Mouse (Mus musculus): ENCODE results near the gene Por. TPM values are rescaled to one million over a fixed set of nuclear protein-coding genes. Genes with fewer than 3 reads are reported as not detected.

Por gene
- total and polyA plus RNA-seq, 2 experiments from 2014 or later: 89.5 to 96.1 TPM

DNA sequence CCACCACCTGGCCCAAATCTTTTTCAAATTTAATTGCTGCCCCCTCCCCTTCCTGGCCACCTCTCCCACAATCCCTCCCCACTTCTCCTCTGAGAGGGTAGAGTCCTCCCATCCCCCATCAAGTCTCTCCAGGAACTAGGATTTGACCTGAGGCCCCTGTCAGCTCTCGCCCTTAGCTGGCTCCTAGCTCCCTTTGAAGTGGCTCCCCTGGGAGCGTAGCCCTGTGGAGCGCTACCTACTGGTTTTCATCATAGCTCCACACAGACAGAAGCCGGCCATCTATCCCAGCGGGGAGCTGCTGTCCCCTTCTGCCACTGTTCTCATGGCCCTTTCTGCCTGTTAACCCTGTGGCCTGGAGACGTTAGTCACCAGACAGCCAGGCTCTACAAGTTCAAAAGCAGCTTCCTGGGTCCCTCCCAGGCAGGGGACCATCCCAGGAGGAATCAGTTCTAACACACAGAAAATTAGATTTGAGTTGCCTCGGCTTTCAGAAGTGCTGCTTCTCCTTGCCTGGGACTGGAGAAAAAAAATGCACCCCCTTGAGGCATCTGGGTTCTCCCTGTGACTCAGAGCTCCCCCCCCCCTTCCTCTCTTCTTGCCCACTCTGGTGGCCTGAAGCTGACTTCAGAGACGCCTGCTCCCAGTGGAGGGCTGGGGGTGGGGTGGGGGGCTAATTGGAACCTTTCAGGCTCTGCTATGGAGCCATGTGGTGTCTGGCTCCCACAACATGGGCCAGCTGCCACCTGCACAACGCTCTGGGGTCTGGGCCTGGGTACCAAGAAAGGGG, 54.9 kb downstream of the Por start:
- Histone ChIP-seq H3K4me2 (ENCODE audit: low read depth) (peak overlapping the region; percentile 40), H3K27me3 (ENCODE audit: insufficient read depth, low read length) (no peaks in the 10 kb centered on the region), H3K36me3 (ENCODE audit: insufficient read depth) (peaks cover 5% of the 10 kb centered on the region), H3K4me3 (ENCODE audit: low read depth, low read length) (no peak overlapping the region), H3K4me1 (ENCODE audit: insufficient read depth) (peaks cover 25% of the 10 kb centered on the region), H3K9me3 (ENCODE audit: low read length) (no peaks in the 10 kb centered on the region), H3K27ac (ENCODE audit: low read depth, low read length) (peak overlapping the region; percentile 86), H3K9ac (peak overlapping the region; percentile 44)
- WGBS: 5% methylated on average over 9 of the region's 9 CpGs
- no peak for TF ChIP-seq CTCF (IDR thresholded peaks at IDR 0.05; ENCODE audit: low read depth)
- peak; percentile 67 for DNase-seq
- ATAC-seq: peak; percentile 85

DNA sequence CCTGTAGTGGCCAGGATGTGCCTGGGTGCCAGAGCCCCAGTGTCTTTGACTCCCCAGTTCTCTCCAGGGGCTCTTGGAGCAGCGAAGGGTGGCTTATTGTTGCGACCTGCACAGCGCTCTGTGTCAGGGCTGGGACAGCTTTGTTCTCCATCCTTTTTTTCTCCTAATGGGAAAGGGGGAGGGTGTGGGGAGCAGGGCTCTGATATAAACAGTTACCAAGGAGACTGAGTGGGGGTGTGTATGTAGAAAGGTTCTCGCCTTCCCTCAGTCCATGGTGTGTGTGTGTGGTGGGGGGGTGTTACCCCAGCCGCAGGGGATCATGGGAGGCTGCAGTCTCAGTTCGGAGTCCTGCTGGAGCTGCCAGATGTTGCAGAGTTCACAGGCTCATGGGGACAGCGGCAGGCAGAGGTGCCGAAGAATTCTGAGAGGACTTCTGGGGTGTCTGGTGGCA, 55.6 kb downstream of the Por start:
- ATAC-seq: peak; percentile 95
- Histone ChIP-seq H3K9ac (peak overlapping the region; percentile 44), H3K27ac (ENCODE audit: low read depth, low read length) (peak overlapping the region; percentile 86), H3K36me3 (ENCODE audit: insufficient read depth) (peaks cover 12% of the 10 kb centered on the region), H3K9me3 (ENCODE audit: low read length) (no peaks in the 10 kb centered on the region), H3K4me3 (ENCODE audit: low read depth, low read length) (peak overlapping the region; percentile 9; the same call in 1 of the 2 replicates), H3K4me2 (ENCODE audit: low read depth) (peak overlapping the region; percentile 40), H3K27me3 (ENCODE audit: insufficient read depth, low read length) (no peaks in the 10 kb centered on the region), H3K4me1 (ENCODE audit: insufficient read depth) (peaks cover 25% of the 10 kb centered on the region)
- TF ChIP-seq CTCF (IDR thresholded peaks at IDR 0.05; ENCODE audit: low read depth): no peak
- no peak for DNase-seq
- 6% methylated on average over 8 of the region's 8 CpGs for WGBS

DNA sequence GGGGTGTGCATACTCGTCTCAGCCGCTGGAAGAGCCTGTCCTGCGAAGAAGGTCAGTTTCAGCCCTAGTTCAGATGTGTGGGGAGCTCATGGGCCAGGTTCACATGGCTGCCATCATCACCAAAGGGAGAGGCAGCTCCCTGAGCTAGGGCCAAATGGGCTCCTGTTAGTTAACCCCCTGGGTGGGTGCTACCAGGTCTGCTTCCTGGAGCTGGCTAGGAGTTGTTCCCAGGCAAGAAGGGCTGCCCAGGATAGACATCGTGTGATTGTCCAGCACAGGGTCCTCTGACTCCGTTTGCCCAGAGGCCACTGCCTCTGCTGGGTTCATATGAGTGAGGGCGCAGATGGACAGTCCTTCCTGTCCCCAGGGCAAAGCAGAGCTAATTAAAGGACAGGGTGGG, 56.2 kb downstream of the Por start:
- peak overlapping the region; percentile 86 for H3K27ac ChIP-seq (ENCODE audit: low read depth, low read length)
- peaks cover 25% of the 10 kb centered on the region for H3K4me1 ChIP-seq (ENCODE audit: insufficient read depth)
- H3K9ac ChIP-seq: peak overlapping the region; percentile 44; the same call in 1 of the 2 replicates
- H3K4me3 ChIP-seq (ENCODE audit: low read depth, low read length): peak overlapping the region; percentile 9; the same call in 1 of the 2 replicates
- peaks cover 18% of the 10 kb centered on the region for H3K36me3 ChIP-seq (ENCODE audit: insufficient read depth)
- 27% methylated on average over 6 of the region's 6 CpGs for WGBS
- peak overlapping the region; percentile 40 for H3K4me2 ChIP-seq (ENCODE audit: low read depth)
- no peak for ATAC-seq
- TF ChIP-seq CTCF (IDR thresholded peaks at IDR 0.05; ENCODE audit: low read depth): no peak
- H3K27me3 ChIP-seq (ENCODE audit: insufficient read depth, low read length): no peaks in the 10 kb centered on the region
- no peaks in the 10 kb centered on the region for H3K9me3 ChIP-seq (ENCODE audit: low read length)
- DNase-seq: no peak

DNA sequence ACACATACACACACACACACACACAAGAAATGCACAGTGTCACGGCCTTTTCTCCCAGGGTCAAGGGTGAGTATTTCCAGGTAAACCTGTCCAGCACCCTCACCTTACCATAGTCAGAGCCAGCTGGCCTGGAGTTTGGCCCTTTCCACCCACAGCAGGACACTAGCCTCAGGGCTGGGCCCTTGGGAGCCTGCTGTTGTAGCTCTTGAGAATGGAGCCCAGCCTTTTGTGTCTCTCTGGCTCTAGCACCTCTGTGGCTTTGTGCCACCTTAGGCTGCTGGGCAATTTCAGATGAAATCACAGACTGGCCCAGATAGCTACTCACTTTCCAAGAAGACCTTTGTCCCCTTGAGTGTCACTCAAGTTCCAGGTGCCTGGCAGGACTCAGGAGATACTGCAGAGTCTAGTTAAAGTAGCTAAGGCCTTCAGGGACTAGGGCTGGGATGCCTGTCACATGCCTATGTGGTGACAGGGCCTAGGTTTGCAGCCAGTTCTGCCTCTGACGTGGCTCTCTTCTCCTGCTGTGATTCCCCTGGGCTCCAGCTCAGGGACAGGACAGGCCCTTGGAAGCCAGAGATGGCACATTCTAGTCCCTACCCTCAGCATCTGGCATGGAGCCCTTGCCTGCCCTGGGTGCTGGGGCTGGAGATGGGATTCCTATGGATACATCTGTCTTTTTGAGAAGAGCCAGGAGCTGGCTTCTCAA, 57.0 kb downstream of the Por start:
- WGBS: 63% methylated on average over 2 of the region's 2 CpGs
- no peaks in the 10 kb centered on the region for H3K27me3 ChIP-seq (ENCODE audit: insufficient read depth, low read length)
- no peak for DNase-seq
- H3K4me2 ChIP-seq (ENCODE audit: low read depth): peak overlapping the region; percentile 40; the same call in 1 of the 2 replicates
- no peak for ATAC-seq
- no peak overlapping the region for H3K27ac ChIP-seq (ENCODE audit: low read depth, low read length)
- H3K9ac ChIP-seq: no peak overlapping the region
- H3K36me3 ChIP-seq (ENCODE audit: insufficient read depth): peaks cover 26% of the 10 kb centered on the region
- no peak overlapping the region for H3K4me3 ChIP-seq (ENCODE audit: low read depth, low read length)
- TF ChIP-seq CTCF (IDR thresholded peaks at IDR 0.05; ENCODE audit: low read depth): no peak
- no peaks in the 10 kb centered on the region for H3K9me3 ChIP-seq (ENCODE audit: low read length)
- H3K4me1 ChIP-seq (ENCODE audit: insufficient read depth): peaks cover 25% of the 10 kb centered on the region

DNA sequence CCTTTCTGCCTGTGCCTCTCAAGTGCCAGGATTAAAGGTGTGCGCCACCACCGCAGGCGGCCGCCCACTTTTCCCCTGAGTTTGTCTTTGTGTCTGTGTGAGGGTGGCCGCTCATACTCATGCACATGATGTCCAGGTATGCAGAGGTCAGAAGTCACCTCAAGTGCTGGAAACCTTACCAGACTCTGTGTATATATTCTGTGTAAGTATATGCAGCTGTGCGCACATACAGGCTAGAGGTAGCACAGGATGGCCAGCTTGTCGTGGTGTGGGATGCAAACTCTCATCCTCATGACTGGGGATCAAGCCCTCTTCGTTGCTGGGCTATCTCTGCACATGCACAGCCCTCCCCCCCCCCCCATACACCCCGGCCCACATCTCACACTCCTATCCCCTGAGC, 58.0 kb downstream of the Por start:
- H3K4me1 ChIP-seq (ENCODE audit: insufficient read depth): peaks cover 18% of the 10 kb centered on the region
- H3K27ac ChIP-seq (ENCODE audit: low read depth, low read length): no peak overlapping the region
- DNase-seq (no peak), ATAC-seq (no peak)
- H3K4me3 ChIP-seq (ENCODE audit: low read depth, low read length): no peak overlapping the region
- WGBS: 95% methylated on average over 9 of the region's 9 CpGs
- no peak overlapping the region for H3K4me2 ChIP-seq (ENCODE audit: low read depth)
- no peaks in the 10 kb centered on the region for H3K9me3 ChIP-seq (ENCODE audit: low read length)
- no peak overlapping the region for H3K9ac ChIP-seq
- no peak for TF ChIP-seq CTCF (IDR thresholded peaks at IDR 0.05; ENCODE audit: low read depth)
- peaks cover 36% of the 10 kb centered on the region for H3K36me3 ChIP-seq (ENCODE audit: insufficient read depth)
- no peaks in the 10 kb centered on the region for H3K27me3 ChIP-seq (ENCODE audit: insufficient read depth, low read length)

DNA sequence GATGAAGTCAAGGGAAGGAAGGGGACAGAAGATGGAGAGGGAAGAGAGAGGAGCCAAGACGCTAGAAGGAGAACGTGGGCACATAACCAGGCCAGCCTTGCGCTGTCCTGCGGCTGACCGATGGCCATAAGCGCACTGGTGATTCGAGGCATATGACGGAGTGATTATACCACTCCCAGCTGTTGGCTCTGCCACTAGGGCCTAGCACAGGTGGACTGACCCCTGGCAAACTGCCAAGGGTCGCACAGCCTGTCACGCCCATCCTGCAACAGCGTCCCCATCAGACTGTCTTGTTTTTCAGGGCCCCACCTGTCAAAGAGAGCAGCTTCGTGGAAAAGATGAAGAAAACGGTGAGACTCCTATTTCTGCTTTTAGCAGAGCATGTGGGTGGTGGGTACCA, 58.5 kb downstream of the Por start:
- DNase-seq (no peak), ATAC-seq (no peak)
- Histone ChIP-seq H3K9ac (no peak overlapping the region), H3K4me3 (ENCODE audit: low read depth, low read length) (no peak overlapping the region), H3K27ac (ENCODE audit: low read depth, low read length) (no peak overlapping the region), H3K9me3 (ENCODE audit: low read length) (no peaks in the 10 kb centered on the region), H3K36me3 (ENCODE audit: insufficient read depth) (peaks cover 41% of the 10 kb centered on the region), H3K27me3 (ENCODE audit: insufficient read depth, low read length) (no peaks in the 10 kb centered on the region), H3K4me2 (ENCODE audit: low read depth) (no peak overlapping the region), H3K4me1 (ENCODE audit: insufficient read depth) (peaks cover 18% of the 10 kb centered on the region)
- TF ChIP-seq CTCF (IDR thresholded peaks at IDR 0.05; ENCODE audit: low read depth): no peak
- 93% methylated on average over 13 of the region's 13 CpGs for WGBS

DNA sequence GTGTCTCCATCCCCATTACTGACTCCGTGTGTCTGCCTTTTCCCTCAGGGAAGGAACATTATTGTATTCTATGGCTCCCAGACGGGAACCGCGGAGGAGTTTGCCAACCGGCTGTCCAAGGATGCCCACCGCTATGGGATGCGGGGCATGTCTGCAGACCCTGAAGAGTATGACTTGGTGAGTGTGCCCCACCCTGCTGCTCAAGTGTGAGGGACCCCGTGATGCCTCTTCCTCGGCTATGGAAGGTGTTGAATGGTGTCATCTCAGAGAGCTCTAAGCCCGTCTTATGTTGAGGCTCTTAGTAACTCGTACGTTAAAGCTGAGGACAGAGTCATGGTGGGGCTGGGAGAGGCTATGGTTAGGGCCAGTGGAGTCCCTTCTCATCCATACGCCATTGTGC, 59.5 kb downstream of the Por start:
- Histone ChIP-seq H3K4me2 (ENCODE audit: low read depth) (no peak overlapping the region), H3K4me1 (ENCODE audit: insufficient read depth) (peaks cover 18% of the 10 kb centered on the region), H3K27ac (ENCODE audit: low read depth, low read length) (no peak overlapping the region), H3K4me3 (ENCODE audit: low read depth, low read length) (no peak overlapping the region), H3K9ac (no peak overlapping the region), H3K9me3 (ENCODE audit: low read length) (no peaks in the 10 kb centered on the region), H3K36me3 (ENCODE audit: insufficient read depth) (peaks cover 51% of the 10 kb centered on the region), H3K27me3 (ENCODE audit: insufficient read depth, low read length) (no peaks in the 10 kb centered on the region)
- no peak for DNase-seq
- no peak for ATAC-seq
- no peak for TF ChIP-seq CTCF (IDR thresholded peaks at IDR 0.05; ENCODE audit: low read depth)
- 91% methylated on average over 13 of the region's 13 CpGs for WGBS

Data from forebrain, postnatal 0 days (tissue).